Mouse (Mus musculus) urinary bladder, postnatal 10 days (tissue): ENCODE measurements at regions not wholly inside any gene's neighbourhood (a gene's known extent, or its start where the extent isn't known, plus 50 kb on each side); places are given as distances from the start of the nearest gene placed in this dataset.

Source experiments
- DNase-seq: peaks from one replicate; pipeline ENCODE4 v3.0.0; 2022; ENCODE audit warnings: low spot score

GRCm38 (mm10) chr13:44037774-44038294 is 253.3 kb downstream of the Cd83 start:
- no peak for DNase-seq

GRCm38 (mm10) chr13:44038322-44038721 is 253.7 kb downstream of the Cd83 start:
- DNase-seq = no peak

- DNase-seq = no peak
Observed at GRCm38 (mm10) chr13:44040640-44041039, 256.1 kb downstream of the Cd83 start.

GRCm38 (mm10) chr13:44042730-44043493 is 258.3 kb downstream of the Cd83 start:
- DNase-seq = no peak

GRCm38 (mm10) chr13:44043494-44043885 is 258.9 kb downstream of the Cd83 start:
- no peak for DNase-seq

GRCm38 (mm10) chr13:44044546-44045216 is 260.1 kb downstream of the Cd83 start:
- DNase-seq = no peak

- DNase-seq = no peak
Observed at GRCm38 (mm10) chr13:44046436-44046835, 261.9 kb downstream of the Cd83 start.

- DNase-seq = no peak
Observed at GRCm38 (mm10) chr13:44054157-44054556, 269.6 kb downstream of the Cd83 start.

GRCm38 (mm10) chr13:44055573-44056491 is 271.3 kb downstream of the Cd83 start:
- no peak for DNase-seq

GRCm38 (mm10) chr13:44056716-44057115 is 272.1 kb downstream of the Cd83 start:
- DNase-seq = no peak

- no peak for DNase-seq
Observed at GRCm38 (mm10) chr13:44057542-44057941, 273.0 kb downstream of the Cd83 start.

GRCm38 (mm10) chr13:44058277-44058676 is 273.7 kb downstream of the Cd83 start:
- DNase-seq = no peak

- no peak for DNase-seq
Observed at GRCm38 (mm10) chr13:44059436-44059835, 274.9 kb downstream of the Cd83 start.

- no peak for DNase-seq
Observed at GRCm38 (mm10) chr13:44061286-44061685, 276.7 kb downstream of the Cd83 start.

GRCm38 (mm10) chr13:44061721-44062300 is 277.2 kb downstream of the Cd83 start:
- DNase-seq = no peak

- no peak for DNase-seq
Observed at GRCm38 (mm10) chr13:44063317-44063716, 278.7 kb downstream of the Cd83 start.

- DNase-seq = no peak
Observed at GRCm38 (mm10) chr13:44064026-44064425, 279.5 kb downstream of the Cd83 start.

GRCm38 (mm10) chr13:44065741-44066185 is 281.2 kb downstream of the Cd83 start:
- no peak for DNase-seq

GRCm38 (mm10) chr13:44067244-44067643 is 282.7 kb downstream of the Cd83 start:
- no peak for DNase-seq

GRCm38 (mm10) chr13:44068951-44069350 is 284.4 kb downstream of the Cd83 start:
- no peak for DNase-seq

GRCm38 (mm10) chr13:44073122-44073521 is 288.5 kb downstream of the Cd83 start:
- DNase-seq = no peak

- no peak for DNase-seq
Observed at GRCm38 (mm10) chr13:44074172-44074571, 289.6 kb downstream of the Cd83 start.
